Mouse (Mus musculus) gastrocnemius, postnatal 36 days (tissue): ENCODE measurements around the gene Dnah8. TPM values are rescaled to one million over a fixed set of nuclear protein-coding genes. Genes with fewer than 3 reads are reported as not detected.

Experiments used
- DNase-seq, 2 experiments: peaks; one replicate each; pipeline ENCODE4 v3.0.0; 2022
- intact Hi-C: fragments of 180-260 bp; cut with DNase I; formaldehyde crosslinking; loops from one replicate; pipeline ENCODE4 v1.15.1; 2025
- total RNA-seq, 2 experiments: library from RNA; stranded (reverse); gene quantifications; 2 replicates each; pipeline ENCODE4 v1.2.3; 2021

Dnah8 gene
- total RNA-seq, 2 experiments from 2014 or later, result 0.22 to 0.74 TPM

DNA sequence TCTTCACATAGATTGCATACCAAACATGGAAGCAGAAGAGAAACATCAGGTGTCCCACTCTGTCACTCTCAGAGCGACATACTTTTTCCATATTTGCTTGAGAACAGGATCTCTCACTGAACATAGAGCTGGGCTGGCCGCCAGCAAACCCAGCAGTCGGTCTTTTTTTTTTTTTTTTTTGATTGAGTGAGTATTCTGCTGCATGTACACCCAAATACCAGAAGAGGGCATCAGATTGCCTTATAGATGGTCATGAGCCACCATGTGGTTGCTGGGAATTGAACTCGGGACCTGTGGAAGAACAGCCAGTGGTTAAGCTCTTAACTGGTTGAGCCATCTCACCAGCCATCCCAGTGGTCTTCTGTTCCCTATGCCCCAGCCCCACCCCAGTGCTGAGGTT, 299.4 kb downstream of the Dnah8 start:
- no peak for DNase-seq
- intact Hi-C loops, result no loop called here

Other genes starting within 250 kb of the Dnah8 start
- 10 to 100 TPM; 10.1 to 10.7 TPM for gene Btbd9, start 47.9 kb upstream of the Dnah8 start, total RNA-seq
- gene Glo1, start 2.5 kb downstream of the Dnah8 start, total RNA-seq, result 100 to 1,000 TPM; 151 TPM